Mouse (Mus musculus): Measurements from ENCODE around the gene Serpinc1. TPM values are rescaled to one million over a fixed set of nuclear protein-coding genes. Genes with fewer than 3 reads are reported as not detected.
A peak's percentile ranks its signal among the peaks of the same experiment; 100 is the strongest.

The Serpinc1 gene
- polyA plus RNA-seq, 1 experiment from 2014 or later, result 0.42 TPM

- Histone ChIP-seq H3K79me2 (ENCODE audit: inconsistent target) (peaks cover 15% of the 10 kb centered on the region), H3K36me3 (ENCODE audit: inconsistent target) (peaks cover 26% of the 10 kb centered on the region), H3K4me3 (ENCODE audit: inconsistent target) (peak overlapping the region; percentile 60), H3K27ac (peak overlapping the region; percentile 15; the same call in 1 of the 2 replicates)
- 3% methylated on average over 21 of the region's 21 CpGs for WGBS (ENCODE audit: missing documents)
Observed at GRCm38 (mm10) chr1:161033856-161034434, 55.6 kb downstream of the Serpinc1 start.

DNA sequence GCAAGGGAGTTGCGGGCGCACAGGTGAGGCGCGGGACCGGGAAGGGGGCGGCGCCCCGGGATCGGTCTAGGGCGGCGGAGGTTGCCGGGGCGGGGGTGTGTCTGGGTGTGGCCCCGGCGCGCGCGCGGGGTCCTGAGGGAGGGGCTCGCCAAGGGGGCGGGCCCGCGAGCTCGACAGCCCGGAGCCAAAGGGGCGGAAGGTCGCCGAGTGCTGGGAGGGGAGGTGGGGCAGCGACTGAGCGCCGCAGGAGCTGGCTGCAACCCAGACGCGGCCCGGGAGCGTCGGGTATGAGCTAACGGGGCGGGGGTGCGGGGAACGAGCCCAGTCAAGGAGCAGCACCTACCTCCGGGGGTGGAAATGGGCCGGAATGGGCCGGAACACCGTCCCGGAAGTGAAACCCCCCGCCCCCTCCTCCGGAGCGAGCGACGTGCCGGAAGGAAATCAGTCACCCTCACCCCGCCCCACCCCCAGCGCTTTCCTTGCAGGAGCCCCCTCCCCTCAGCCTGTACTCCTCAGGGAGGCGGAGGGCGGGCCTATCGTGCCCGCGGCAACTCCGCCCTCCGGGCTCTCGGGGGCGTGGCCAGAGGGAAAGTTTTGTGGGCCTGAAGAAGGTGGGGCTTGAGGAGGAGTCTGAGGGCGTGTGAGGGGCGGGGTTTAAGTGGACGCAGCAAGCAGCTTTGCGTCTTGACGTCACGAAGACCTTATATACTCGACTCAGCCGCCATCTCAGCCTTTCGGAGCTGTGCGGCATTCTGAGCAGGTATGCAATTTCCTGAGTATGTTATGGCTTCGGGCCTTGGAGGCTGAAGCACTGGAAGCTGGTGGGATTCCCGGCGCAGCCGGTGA lies 56.3 kb downstream of the Serpinc1 start, which contains the start of gene Zbtb37:
TSS of gene Zbtb37 (minus strand) at position 415 of the 846 bp plus-strand sequence.
- Histone ChIP-seq H3K4me3 (ENCODE audit: inconsistent target) (peak within 1 kb of the TSS; percentile 82), H3K36me3 (ENCODE audit: inconsistent target) (peaks cover 26% of the 10 kb centered on the region), H3K79me2 (ENCODE audit: inconsistent target) (peaks cover 15% of the 10 kb centered on the region), H3K27ac (peak within 1 kb of the TSS; percentile 81)
- under 1% methylated on average over 73 of the region's 76 CpGs for WGBS (ENCODE audit: missing documents)

- Histone ChIP-seq H3K4me3 (ENCODE audit: inconsistent target) (peak overlapping the region; percentile 82), H3K79me2 (ENCODE audit: inconsistent target) (peaks cover 15% of the 10 kb centered on the region), H3K27ac (peak overlapping the region; percentile 81), H3K36me3 (ENCODE audit: inconsistent target) (peaks cover 22% of the 10 kb centered on the region)
- WGBS (ENCODE audit: missing documents), result 0% methylated on average over 14 of the region's 14 CpGs
Observed at GRCm38 (mm10) chr1:161035281-161035785, 56.9 kb downstream of the Serpinc1 start.

DNA sequence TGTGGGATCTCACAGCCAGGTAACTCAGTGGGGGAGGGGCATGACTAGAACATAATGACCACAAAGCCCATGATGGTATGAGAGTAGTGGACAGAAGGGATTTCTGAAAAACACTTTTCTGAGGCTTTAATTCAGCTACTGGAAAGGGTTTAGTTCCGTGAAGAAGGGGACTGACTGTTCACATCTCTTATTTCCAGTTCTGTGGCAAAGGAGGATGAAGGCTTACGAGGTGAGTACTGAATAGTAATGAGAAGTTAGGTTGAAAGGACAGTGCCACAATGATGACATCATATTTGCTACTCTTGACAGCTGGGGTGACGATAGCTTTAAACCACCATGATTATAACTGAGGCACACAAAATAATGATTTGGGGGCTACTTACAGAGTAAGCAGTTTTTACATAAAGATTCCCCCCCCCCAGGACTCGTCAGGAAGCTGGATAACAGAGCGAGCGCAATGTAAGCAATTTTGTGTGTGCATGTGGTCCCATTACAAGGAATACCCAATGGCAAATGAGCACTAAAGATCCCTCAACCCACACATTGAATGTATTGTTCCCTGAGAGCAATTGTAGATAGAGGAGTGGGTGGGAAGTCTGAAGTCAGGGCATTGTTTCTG lies 57.5 kb downstream of the Serpinc1 start:
- 7% methylated on average over 6 of the region's 6 CpGs for WGBS (ENCODE audit: missing documents)
- Histone ChIP-seq H3K36me3 (ENCODE audit: inconsistent target) (peaks cover 22% of the 10 kb centered on the region), H3K27ac (peak overlapping the region; percentile 81), H3K4me3 (ENCODE audit: inconsistent target) (peak overlapping the region; percentile 82), H3K79me2 (ENCODE audit: inconsistent target) (peaks cover 15% of the 10 kb centered on the region)

GRCm38 (mm10) chr1:161036411-161036841 lies 58.0 kb downstream of the Serpinc1 start:
- Histone ChIP-seq H3K4me3 (ENCODE audit: inconsistent target) (peak overlapping the region; percentile 82), H3K36me3 (ENCODE audit: inconsistent target) (peaks cover 22% of the 10 kb centered on the region), H3K79me2 (ENCODE audit: inconsistent target) (peaks cover 15% of the 10 kb centered on the region), H3K27ac (peak overlapping the region; percentile 81; the same call in 1 of the 2 replicates)
- 0% methylated on average over 5 of the region's 5 CpGs for whole genome bisulfite sequencing (ENCODE audit: missing documents)

GRCm38 (mm10) chr1:161037026-161037425 lies 58.6 kb downstream of the Serpinc1 start:
- Histone ChIP-seq H3K36me3 (ENCODE audit: inconsistent target) (peaks cover 19% of the 10 kb centered on the region), H3K4me3 (ENCODE audit: inconsistent target) (0 out of 2 replicates have a peak overlapping the region, but pooled peaks have one; percentile 82), H3K79me2 (ENCODE audit: inconsistent target) (peaks cover 15% of the 10 kb centered on the region), H3K27ac (no peak overlapping the region)
- WGBS (ENCODE audit: missing documents), result 0% methylated on average over 1 of the region's 1 CpGs

DNA sequence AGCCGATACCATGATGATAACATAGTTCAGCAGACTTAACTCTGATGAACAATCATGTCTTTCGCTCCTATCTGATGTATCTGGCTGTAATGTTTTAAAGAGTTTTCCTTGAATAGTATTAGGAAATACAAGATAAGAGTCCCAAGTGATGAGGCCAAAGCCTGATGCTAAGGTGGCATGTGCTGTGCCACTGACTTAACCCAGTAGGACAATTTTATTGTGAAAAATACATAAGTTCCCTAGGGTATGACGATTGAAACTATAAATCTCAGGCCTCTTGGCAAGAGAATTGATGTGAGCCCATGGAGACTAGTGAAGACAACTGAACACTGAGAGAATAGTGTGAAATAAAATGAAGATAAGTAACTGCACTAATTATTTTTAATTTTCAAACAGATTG lies 59.2 kb downstream of the Serpinc1 start:
- H3K27ac ChIP-seq, result no peak overlapping the region
- peaks cover 19% of the 10 kb centered on the region for H3K36me3 ChIP-seq (ENCODE audit: inconsistent target)
- WGBS (ENCODE audit: missing documents), result 35% methylated on average over 3 of the region's 3 CpGs
- H3K4me3 ChIP-seq (ENCODE audit: inconsistent target), result no peak overlapping the region
- H3K79me2 ChIP-seq (ENCODE audit: inconsistent target), result peaks cover 15% of the 10 kb centered on the region

GRCm38 (mm10) chr1:161038004-161038403 lies 59.6 kb downstream of the Serpinc1 start:
- Histone ChIP-seq H3K4me3 (ENCODE audit: inconsistent target) (no peak overlapping the region), H3K36me3 (ENCODE audit: inconsistent target) (peaks cover 19% of the 10 kb centered on the region), H3K79me2 (ENCODE audit: inconsistent target) (peaks cover 15% of the 10 kb centered on the region), H3K27ac (no peak overlapping the region)
- 57% methylated on average over 3 of the region's 3 CpGs for WGBS (ENCODE audit: missing documents)

- Histone ChIP-seq H3K79me2 (ENCODE audit: inconsistent target) (peaks cover 15% of the 10 kb centered on the region), H3K4me3 (ENCODE audit: inconsistent target) (no peak overlapping the region), H3K27ac (no peak overlapping the region), H3K36me3 (ENCODE audit: inconsistent target) (peaks cover 19% of the 10 kb centered on the region)
- 68% methylated on average over 3 of the region's 3 CpGs for WGBS (ENCODE audit: missing documents)
Observed at GRCm38 (mm10) chr1:161038968-161039721, 60.8 kb downstream of the Serpinc1 start.

GRCm38 (mm10) chr1:161039741-161040425 lies 61.5 kb downstream of the Serpinc1 start:
- no peak overlapping the region for H3K27ac ChIP-seq
- no peak overlapping the region for H3K4me3 ChIP-seq (ENCODE audit: inconsistent target)
- peaks cover 19% of the 10 kb centered on the region for H3K36me3 ChIP-seq (ENCODE audit: inconsistent target)
- peaks cover 15% of the 10 kb centered on the region for H3K79me2 ChIP-seq (ENCODE audit: inconsistent target)
- WGBS (ENCODE audit: missing documents), result 70% methylated on average over 3 of the region's 3 CpGs

- no peak overlapping the region for H3K27ac ChIP-seq
- H3K4me3 ChIP-seq (ENCODE audit: inconsistent target), result no peak overlapping the region
- H3K36me3 ChIP-seq (ENCODE audit: inconsistent target), result peaks cover 19% of the 10 kb centered on the region
- WGBS (ENCODE audit: missing documents), result 89% methylated on average over 1 of the region's 1 CpGs
- H3K79me2 ChIP-seq (ENCODE audit: inconsistent target), result peaks cover 12% of the 10 kb centered on the region
Observed at GRCm38 (mm10) chr1:161040426-161040770, 62.0 kb downstream of the Serpinc1 start.

DNA sequence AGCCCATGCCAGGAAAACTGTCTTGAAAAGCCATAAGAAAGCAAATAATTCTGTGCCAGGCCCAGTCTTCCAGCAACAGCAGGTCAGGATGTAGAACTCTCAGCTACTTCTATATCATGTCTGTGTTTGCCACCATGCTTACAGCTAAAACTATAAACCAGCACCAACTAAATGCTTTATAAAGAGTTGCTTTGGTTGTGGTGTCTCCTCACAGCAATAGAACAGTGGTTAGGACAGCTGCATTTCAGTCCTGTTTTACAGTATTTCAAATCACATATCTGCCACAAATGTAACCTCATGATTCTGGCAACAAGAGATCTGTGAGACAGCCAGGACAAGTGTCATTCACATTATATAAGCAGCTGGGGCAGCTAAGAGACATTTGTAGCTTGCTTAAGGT lies 62.5 kb downstream of the Serpinc1 start:
- Histone ChIP-seq H3K36me3 (ENCODE audit: inconsistent target) (peaks cover 19% of the 10 kb centered on the region), H3K79me2 (ENCODE audit: inconsistent target) (peaks cover 8% of the 10 kb centered on the region), H3K4me3 (ENCODE audit: inconsistent target) (no peak overlapping the region), H3K27ac (no peak overlapping the region)

- 92% methylated on average over 7 of the region's 7 CpGs for WGBS (ENCODE audit: missing documents)
- H3K4me3 ChIP-seq (ENCODE audit: inconsistent target), result no peak overlapping the region
- peaks cover 2% of the 10 kb centered on the region; the same call in 1 of the 2 replicates for H3K79me2 ChIP-seq (ENCODE audit: inconsistent target)
- H3K27ac ChIP-seq, result no peak overlapping the region
- H3K36me3 ChIP-seq (ENCODE audit: inconsistent target), result peaks cover 19% of the 10 kb centered on the region
Observed at GRCm38 (mm10) chr1:161041261-161042020, 63.1 kb downstream of the Serpinc1 start.
